Mouse (Mus musculus): ENCODE results near the gene Slc39a5.

- TF ChIP-seq CTCF (IDR thresholded peaks at IDR 0.05; ENCODE audit: borderline replicate concordance, insufficient read depth, low read length) (no peak), POLR2A (IDR thresholded peaks at IDR 0.05; ENCODE audit: low read depth, low read length) (no peak)
Observed at GRCm38 (mm10) chr10:128424604-128425003, 23.6 kb upstream of the Slc39a5 start.

All from embryonic fibroblast, embryonic 13.5 days (primary cell).